Comparison of ENCODE assay signal across 8 mouse cellular contexts in genomic region chr10:59943421-59943989, GRCm38 (mm10). TPM values are rescaled to one million over a fixed set of nuclear protein-coding genes. Genes with fewer than 3 reads are reported as not detected.
A peak's percentile ranks its signal among the peaks of the same experiment; 100 is the strongest.
DNase-seq lines count a peak whose midpoint lies in the region; ATAC-seq and TF ChIP-seq lines count a peak whose summit lies in the region.

No protein-coding gene starts in this region.

- TF ChIP-seq EP300 in heart, postnatal 0 days (IDR thresholded peaks at IDR 0.05; ENCODE audit: low read depth): no peak
- TF ChIP-seq EP300 in liver, postnatal 0 days (IDR thresholded peaks at IDR 0.05; ENCODE audit: low read depth): peak; percentile 92

- peak overlapping the region; percentile 63 for H3K4me3 ChIP-seq in E14TG2a.4 (replicated peaks; ENCODE audit: low read length)
- peak overlapping the region; percentile 35 for H3K4me3 ChIP-seq in forebrain, embryonic 10.5 days
- peak overlapping the region; percentile 29 for H3K4me3 ChIP-seq in heart, postnatal 0 days (ENCODE audit: low read depth, low read length)
- peak overlapping the region; percentile 43 for H3K4me3 ChIP-seq in liver, postnatal 0 days (ENCODE audit: low read depth, low read length)
- H3K4me3 ChIP-seq in olfactory bulb, adult 2 months (ENCODE audit: insufficient read depth, low read depth, low read length): no peak overlapping the region

- 72% methylated on average over 13 of the region's 13 CpGs for WGBS in forebrain, embryonic 10.5 days
- WGBS in heart, postnatal 0 days: 8% methylated on average over 13 of the region's 13 CpGs
- WGBS in liver, postnatal 0 days (ENCODE audit: insufficient replicate concordance): 14% methylated on average over 13 of the region's 13 CpGs
- WGBS in olfactory bulb, adult 2 months: 27% methylated on average over 13 of the region's 13 CpGs

- H3K9ac ChIP-seq in heart, postnatal 0 days (replicated peaks; ENCODE audit: low read depth, low read length): 0 out of 2 replicates have a peak overlapping the region, but pooled peaks have one; percentile 40
- peak overlapping the region; percentile 68 for H3K9ac ChIP-seq in liver, postnatal 0 days (replicated peaks)

- H3K36me3 ChIP-seq in E14TG2a.4 (ENCODE audit: insufficient read depth, low read length): no peaks in the 10 kb centered on the region
- H3K36me3 ChIP-seq in forebrain, embryonic 10.5 days (replicated peaks): no peaks in the 10 kb centered on the region
- no peaks in the 10 kb centered on the region for H3K36me3 ChIP-seq in heart, postnatal 0 days (replicated peaks; ENCODE audit: control insufficient read depth, insufficient read depth, low read length)
- no peaks in the 10 kb centered on the region for H3K36me3 ChIP-seq in liver, postnatal 0 days (replicated peaks; ENCODE audit: insufficient read depth, low read length)

- peak; percentile 90 for DNase-seq in adrenal gland, postnatal 25 days
- no peak for DNase-seq in forebrain, embryonic 10.5 days (ENCODE audit: extremely low spot score, low spot score)
- peak; percentile 83 for DNase-seq in heart, postnatal 0 days (ENCODE audit: low spot score)
- DNase-seq in kidney, postnatal 25 days: peak; percentile 86 to 90
- peak; percentile 93 for DNase-seq in liver, postnatal 0 days
- DNase-seq in thymus, postnatal 14 days: no peak

- H3K4me2 ChIP-seq in heart, postnatal 0 days (ENCODE audit: low read depth, low read length): peak overlapping the region; percentile 59
- H3K4me2 ChIP-seq in liver, postnatal 0 days (ENCODE audit: low read depth, low read length): peak overlapping the region; percentile 74

- no peak for TF ChIP-seq CTCF in E14TG2a.4 (conservative IDR thresholded peaks at IDR 0.05; ENCODE audit: low read length)
- TF ChIP-seq CTCF in heart, postnatal 0 days (IDR thresholded peaks at IDR 0.05; ENCODE audit: low read depth): no peak
- TF ChIP-seq CTCF in liver, postnatal 0 days (IDR thresholded peaks at IDR 0.05; ENCODE audit: low read depth): no peak
- TF ChIP-seq CTCF in olfactory bulb, adult 2 months (IDR thresholded peaks at IDR 0.05; ENCODE audit: insufficient read depth, low read depth, low read length): no peak

- H3K4me1 ChIP-seq in E14TG2a.4 (replicated peaks; ENCODE audit: low read depth, low read length): peaks cover 47% of the 10 kb centered on the region
- H3K4me1 ChIP-seq in forebrain, embryonic 10.5 days: peaks cover 30% of the 10 kb centered on the region
- H3K4me1 ChIP-seq in heart, postnatal 0 days (ENCODE audit: control insufficient read depth, insufficient read depth): peaks cover 21% of the 10 kb centered on the region
- H3K4me1 ChIP-seq in liver, postnatal 0 days (ENCODE audit: insufficient read depth): peaks cover 19% of the 10 kb centered on the region
- peaks cover 23% of the 10 kb centered on the region for H3K4me1 ChIP-seq in olfactory bulb, adult 2 months (ENCODE audit: control insufficient read depth, insufficient read depth, low read length)

- H3K27ac ChIP-seq in forebrain, embryonic 10.5 days: peak overlapping the region; percentile 74
- H3K27ac ChIP-seq in heart, postnatal 0 days (ENCODE audit: low read depth): peak overlapping the region; percentile 63
- H3K27ac ChIP-seq in liver, postnatal 0 days (ENCODE audit: low read depth): peak overlapping the region; percentile 93
- peak overlapping the region; percentile 68 for H3K27ac ChIP-seq in olfactory bulb, adult 2 months (ENCODE audit: insufficient read depth, low read depth, low read length)

- H3K27me3 ChIP-seq in E14TG2a.4 (ENCODE audit: insufficient read depth, low read length): peaks cover 56% of the 10 kb centered on the region
- H3K27me3 ChIP-seq in forebrain, embryonic 10.5 days (ENCODE audit: poor library complexity, severe bottlenecking): peaks cover 11% of the 10 kb centered on the region
- no peaks in the 10 kb centered on the region for H3K27me3 ChIP-seq in heart, postnatal 0 days (ENCODE audit: control insufficient read depth, insufficient read depth, low read length)
- no peaks in the 10 kb centered on the region for H3K27me3 ChIP-seq in liver, postnatal 0 days (ENCODE audit: insufficient read depth, low read length)

- no peaks in the 10 kb centered on the region for H3K9me3 ChIP-seq in E14TG2a.4 (ENCODE audit: low read length)
- H3K9me3 ChIP-seq in forebrain, embryonic 10.5 days: no peaks in the 10 kb centered on the region
- no peaks in the 10 kb centered on the region for H3K9me3 ChIP-seq in heart, postnatal 0 days (replicated peaks; ENCODE audit: control insufficient read depth, low read length)
- H3K9me3 ChIP-seq in liver, postnatal 0 days (ENCODE audit: low read length): no peaks in the 10 kb centered on the region

- TF ChIP-seq POLR2A in olfactory bulb, adult 2 months (IDR thresholded peaks at IDR 0.05; ENCODE audit: insufficient read depth, low read depth, low read length): no peak

- ATAC-seq in heart, postnatal 0 days (ENCODE audit: insufficient read depth, low read depth): peak; percentile 84
- peak; percentile 95 for ATAC-seq in liver, postnatal 0 days

RNA-seq across cellular contexts. Expression of gene Ddit4, which starts 8.1 kb away (rescaled TPM):
- total RNA-seq in adrenal gland, postnatal 25 days (2021): 35.7 and 57.7 TPM in 2 replicates
- 32.7 and 35.3 TPM in 2 replicates for polyA plus RNA-seq in forebrain, embryonic 10.5 days (2016; fragmentation: Nextera tagmentation; extraction: Ambion mirVana)
- 30.3 and 35.6 TPM in 2 replicates for total RNA-seq in heart, postnatal 0 days (2014; rRNA removed; ENCODE audit: low replicate concordance)
- polyA plus RNA-seq in heart, postnatal 0 days (2015; fragmentation: Nextera tagmentation; extraction: Ambion mirVana): 17.0 and 17.4 TPM in 2 replicates
- polyA plus RNA-seq in liver, postnatal 0 days (2015; fragmentation: Nextera tagmentation; extraction: Ambion mirVana): 3.6 and 5.2 TPM in 2 replicates
- polyA plus RNA-seq in olfactory bulb, adult 2 months (2012; ENCODE audit: insufficient read depth, insufficient read length, low replicate concordance, missing spikeins): 264 TPM in 1 of 2 replicates, not detected in the other

RNA-seq across cellular contexts. Expression of gene Ascc1, which starts 59.1 kb away (rescaled TPM):
- 28.8 and 33.8 TPM in 2 replicates for total RNA-seq in adrenal gland, postnatal 25 days (2021)
- 33.5 and 34.7 TPM in 2 replicates for polyA plus RNA-seq in forebrain, embryonic 10.5 days (2016; fragmentation: Nextera tagmentation; extraction: Ambion mirVana)
- total RNA-seq in heart, postnatal 0 days (2014; rRNA removed; ENCODE audit: low replicate concordance): 14.0 and 15.7 TPM in 2 replicates
- polyA plus RNA-seq in heart, postnatal 0 days (2015; fragmentation: Nextera tagmentation; extraction: Ambion mirVana): 34.6 and 35.8 TPM in 2 replicates
- 14.1 and 14.7 TPM in 2 replicates for polyA plus RNA-seq in liver, postnatal 0 days (2015; fragmentation: Nextera tagmentation; extraction: Ambion mirVana)
- polyA plus RNA-seq in olfactory bulb, adult 2 months (2012; ENCODE audit: insufficient read depth, insufficient read length, low replicate concordance, missing spikeins): not detected in 2 replicates

RNA-seq across cellular contexts. Expression of gene Anapc16, which starts 59.4 kb away (rescaled TPM):
- total RNA-seq in adrenal gland, postnatal 25 days (2021): 64.1 and 67.8 TPM in 2 replicates
- polyA plus RNA-seq in forebrain, embryonic 10.5 days (2016; fragmentation: Nextera tagmentation; extraction: Ambion mirVana): 96.8 and 108 TPM in 2 replicates
- total RNA-seq in heart, postnatal 0 days (2014; rRNA removed; ENCODE audit: low replicate concordance): 29.7 and 85.4 TPM in 2 replicates
- polyA plus RNA-seq in heart, postnatal 0 days (2015; fragmentation: Nextera tagmentation; extraction: Ambion mirVana): 104 and 108 TPM in 2 replicates
- 37.3 and 37.7 TPM in 2 replicates for polyA plus RNA-seq in liver, postnatal 0 days (2015; fragmentation: Nextera tagmentation; extraction: Ambion mirVana)
- not detected in 2 replicates for polyA plus RNA-seq in olfactory bulb, adult 2 months (2012; ENCODE audit: insufficient read depth, insufficient read length, low replicate concordance, missing spikeins)

Comparison
In these comparisons a context has a peak if more than half of its experiments do, and no peak if none do; other contexts are left out.
1. DNase-seq: peak in adrenal gland, postnatal 25 days (single experiment), heart, postnatal 0 days (single experiment), kidney, postnatal 25 days (2 of 2) and liver, postnatal 0 days (single experiment); none in forebrain, embryonic 10.5 days (single experiment) and thymus, postnatal 14 days (single experiment).
2. RNA of gene Ascc1, which starts 59.1 kb away (polyA plus RNA-seq): 33.5 to 34.7 TPM in forebrain, embryonic 10.5 days, 34.6 to 35.8 TPM in heart, postnatal 0 days and 14.1 to 14.7 TPM in liver, postnatal 0 days; not detected in olfactory bulb, adult 2 months; every median in the first group is over 10 times any median in the second.
3. Peak in every context shown above with its lines, with median percentiles within 50 percentile points of each other: H3K27ac ChIP-seq.